Mouse (Mus musculus) testis, adult 2 months (tissue): Measurements from ENCODE around the gene Rsu1.

ENCODE experiments used
- CTCF ChIP-seq: fragments of 200-500 bp; IDR thresholded peaks from 2 replicates; pipeline ENCODE4 v1.5.1; 2012; ENCODE audit warnings: low read depth, mild to moderate bottlenecking, inconsistent platforms, low read length, moderate library complexity; ENCODE audit not compliant: control insufficient read depth, insufficient read depth, insufficient replicate concordance
- POLR2A ChIP-seq: fragments of 200-500 bp; IDR thresholded peaks from 2 replicates; pipeline ENCODE4 v1.6.1; 2012; ENCODE audit warnings: low read depth, mild to moderate bottlenecking, inconsistent platforms, low read length, moderate library complexity; ENCODE audit not compliant: control insufficient read depth

GRCm38 (mm10) chr2:13084223-13084622 is 187.0 kb downstream of the Rsu1 start:
- TF ChIP-seq CTCF, result no peak
- no peak for TF ChIP-seq POLR2A
